19 mouse cellular contexts compared by ENCODE assay signal in genomic region chr6:67365785-67366184, GRCm38 (mm10). TPM values are rescaled to one million over a fixed set of nuclear protein-coding genes. Genes with fewer than 3 reads are reported as not detected.
DNase-seq lines count a peak whose midpoint lies in the region; ATAC-seq and TF ChIP-seq lines count a peak whose summit lies in the region.
"Had no signal": no experiment of that assay in that cellular context is flagged by ENCODE, and none has a peak within 500 bp of the region (broad histone marks: within the 10 kb centered on the region; RNA-seq: fewer than 3 reads in every experiment).

No protein-coding gene starts in this region.

- H3K4me1 ChIP-seq in liver, adult 2 months (ENCODE audit: control insufficient read depth, insufficient read depth, low read length), result peaks cover 6% of the 10 kb centered on the region; the same call in 1 of the 2 replicates
- no peaks in the 10 kb centered on the region; the same call in 1 of the 2 replicates for H3K4me1 ChIP-seq in liver, postnatal 0 days (ENCODE audit: insufficient read depth)

- TF ChIP-seq EP300 in liver, postnatal 0 days (IDR thresholded peaks at IDR 0.05; ENCODE audit: low read depth), result no peak

- H3K79me2 ChIP-seq in liver, adult 2 months (ENCODE audit: control insufficient read depth, insufficient read depth, low read length), result no peaks in the 10 kb centered on the region

- H3K9ac ChIP-seq in liver, adult 2 months (ENCODE audit: low read depth, low read length), result no peak overlapping the region
- no peak overlapping the region for H3K9ac ChIP-seq in liver, postnatal 0 days (replicated peaks)

- 54% methylated on average over 4 of the region's 4 CpGs for WGBS in liver, adult 2 months
- WGBS in liver, postnatal 0 days (ENCODE audit: insufficient replicate concordance), result 80% methylated on average over 4 of the region's 4 CpGs

- ATAC-seq in liver, postnatal 0 days, result no peak
- ATAC-seq: activated CD4-positive, CD25-positive, alpha-beta regulatory T cell, adult 4 months; CD4-positive, CD25-positive, alpha-beta regulatory T cell, adult 4 months; Patski had no signal

- no peak overlapping the region for H3K4me2 ChIP-seq in liver, postnatal 0 days (ENCODE audit: low read depth, low read length)

- H3K9me3 ChIP-seq in liver, postnatal 0 days (ENCODE audit: low read length), result no peaks in the 10 kb centered on the region
- H3K9me3 ChIP-seq: G1E had no signal

- no peak for TF ChIP-seq CTCF in liver, adult 2 months (IDR thresholded peaks at IDR 0.05; ENCODE audit: low read depth, low read length)
- no peak for TF ChIP-seq CTCF in liver, postnatal 0 days (IDR thresholded peaks at IDR 0.05; ENCODE audit: low read depth)

- no peaks in the 10 kb centered on the region for H3K36me3 ChIP-seq in liver, adult 2 months (ENCODE audit: control insufficient read depth, insufficient read depth, low read length)
- H3K36me3 ChIP-seq in liver, postnatal 0 days (replicated peaks; ENCODE audit: insufficient read depth, low read length), result no peaks in the 10 kb centered on the region
- H3K36me3 ChIP-seq: G1E had no signal

- no peaks in the 10 kb centered on the region for H3K27me3 ChIP-seq in liver, adult 2 months (ENCODE audit: control insufficient read depth, insufficient read depth, low read length)
- H3K27me3 ChIP-seq in liver, postnatal 0 days (ENCODE audit: insufficient read depth, low read length), result no peaks in the 10 kb centered on the region
- H3K27me3 ChIP-seq: CH12.LX had no signal

- H3K27ac ChIP-seq in liver, adult 2 months (replicated peaks; ENCODE audit: insufficient read depth, low read depth, low read length), result peak overlapping the region; percentile 42; the same call in 1 of the 2 replicates
- no peak overlapping the region for H3K27ac ChIP-seq in liver, postnatal 0 days (ENCODE audit: low read depth)

- peak; percentile 90 for DNase-seq in liver, adult 2 months (ENCODE audit: extremely low read depth, low read depth, low spot score)
- no peak for DNase-seq in liver, postnatal 0 days
- DNase-seq: adrenal gland, adult 2 months; adrenal gland, adult 8-10 months; adrenal gland, postnatal 10 days; adrenal gland, postnatal 14 days; adrenal gland, postnatal 25 days; adrenal gland, postnatal 36 days; B cell, adult 2 months; cerebellum, adult 11 months; cerebellum, adult 11-12 months; cerebellum, adult 18-20 months; cerebellum, adult 2 months had no signal

- no peak for TF ChIP-seq POLR2A in liver, adult 2 months (IDR thresholded peaks at IDR 0.05; ENCODE audit: extremely low read depth, insufficient read depth, low read length)

- no peak overlapping the region for H3K4me3 ChIP-seq in liver, adult 2 months (ENCODE audit: insufficient read depth, low read depth, low read length)
- no peak overlapping the region for H3K4me3 ChIP-seq in liver, postnatal 0 days (ENCODE audit: low read depth, low read length)

RNA-seq across cellular contexts. Expression of gene Il12rb2, which starts 10.2 kb away (rescaled TPM):
- 0.09 and 0.13 TPM in 2 replicates for total RNA-seq in liver, adult 2 months (2014; rRNA removed)
- polyA plus RNA-seq in liver, adult 2 months (2012; rRNA removed), result 0.12 and 0.20 TPM in 2 replicates
- polyA plus RNA-seq in liver, postnatal 0 days (2015; fragmentation: Nextera tagmentation; extraction: Ambion mirVana), result 0.05 and 0.06 TPM in 2 replicates
- total RNA-seq: adrenal gland, postnatal 25 days had no signal
- polyA plus RNA-seq: C2C12, Patski had no signal
